Mouse (Mus musculus) ES-E14 (cell line): ENCODE measurements at regions not wholly inside any gene's neighbourhood (a gene's known extent, or its start where the extent isn't known, plus 50 kb on each side); places are given as distances from the start of the nearest gene placed in this dataset.

ENCODE experiments used
- HCFC1 ChIP-seq: IDR thresholded peaks from 2 replicates; pipeline ENCODE4 v1.6.1; 2012; ENCODE audit warnings: low read length, inconsistent platforms, borderline replicate concordance; ENCODE audit not compliant: insufficient read depth
- MAFK ChIP-seq: IDR thresholded peaks from 2 replicates; pipeline ENCODE4 v1.6.1; 2014; ENCODE audit warnings: mild to moderate bottlenecking, low read depth, low read length, inconsistent platforms; ENCODE audit not compliant: insufficient read depth
- ZC3H11A ChIP-seq: IDR thresholded peaks from 2 replicates; pipeline ENCODE4 v1.6.1; 2012; ENCODE audit warnings: low read depth, mild to moderate bottlenecking, inconsistent platforms, low read length, borderline replicate concordance
- ZNF384 ChIP-seq: IDR thresholded peaks from 2 replicates; pipeline ENCODE4 v1.6.1; 2012; ENCODE audit warnings: low read depth, low read length, inconsistent platforms

DNA sequence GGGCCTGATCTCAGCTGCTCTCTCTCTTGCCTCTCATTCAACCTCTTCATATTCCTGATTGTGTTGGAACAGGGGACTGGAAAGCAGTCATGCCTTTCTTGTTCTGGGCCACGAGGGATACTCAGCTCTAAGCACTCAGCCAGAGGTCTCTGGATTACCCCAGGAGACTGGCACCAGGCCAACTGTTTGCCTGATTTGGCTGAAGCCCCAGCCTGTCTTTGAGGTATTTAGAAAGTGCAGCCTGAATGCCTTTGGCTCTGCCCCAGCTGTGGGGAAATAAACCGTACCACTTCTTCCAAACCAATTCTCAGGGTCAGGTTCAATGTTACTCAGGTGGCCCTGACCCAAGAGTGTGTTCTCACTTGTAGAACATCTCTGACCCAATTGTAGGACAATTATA, 112.6 kb upstream of the Tmem72 start:
- TF ChIP-seq HCFC1 (no peak), ZC3H11A (no peak), MAFK (no peak), ZNF384 (no peak)
